Mouse (Mus musculus): ENCODE results near the gene Rhobtb1.

Rhobtb1 gene

DNA sequence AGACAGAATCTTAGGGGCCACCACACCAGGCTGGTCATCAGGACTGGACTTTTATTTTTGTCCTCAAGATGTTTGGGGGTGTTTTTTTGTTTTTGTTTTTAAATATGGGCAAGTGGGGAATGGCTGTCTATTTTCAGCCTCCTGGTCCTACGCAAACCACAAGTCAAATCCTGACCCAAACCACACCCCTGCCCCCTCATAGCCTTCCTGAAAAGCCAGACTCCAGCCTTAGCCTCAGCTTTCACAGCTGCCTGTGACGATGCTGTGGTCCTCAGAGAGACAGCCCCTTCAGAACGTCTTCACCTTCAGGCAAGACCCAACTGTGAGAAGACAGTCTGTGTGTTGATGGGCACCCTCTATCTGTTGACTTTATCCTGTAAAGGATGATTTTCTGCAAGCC lies 95.5 kb downstream of the Rhobtb1 start:
- no peak for DNase-seq (ENCODE audit: low read depth, low spot score)

DNA sequence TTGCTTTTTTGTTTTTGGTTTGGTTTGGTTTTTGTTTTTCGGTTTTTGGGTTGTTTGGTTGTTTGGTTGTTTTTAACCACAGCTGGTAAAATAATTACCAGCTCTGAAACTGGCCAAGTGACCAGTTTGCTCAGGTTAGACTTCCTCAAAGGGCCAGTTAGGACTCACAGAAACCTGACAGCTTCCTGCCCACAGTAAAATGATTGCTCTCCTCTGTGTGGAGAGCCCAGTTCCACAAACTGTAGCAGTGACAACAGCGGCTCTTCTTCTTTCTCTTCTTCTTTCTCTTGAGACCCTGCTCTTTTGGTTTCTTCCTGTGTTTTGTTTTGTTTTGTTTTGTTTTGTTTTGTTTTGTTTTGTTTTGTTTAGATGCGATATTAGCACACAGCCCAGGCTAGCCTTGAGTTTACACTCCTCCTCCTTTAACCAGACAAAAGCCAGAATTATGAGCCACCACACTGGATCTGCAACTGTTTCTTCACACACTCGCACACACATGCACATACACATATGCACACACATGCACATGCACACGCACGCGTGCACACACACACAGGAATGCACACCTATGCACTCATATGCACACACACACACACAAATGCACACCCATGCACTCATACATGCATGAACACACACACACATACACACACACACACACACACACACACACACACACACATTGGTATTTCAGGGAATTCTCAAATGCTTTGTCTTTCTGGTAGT lies 96.2 kb downstream of the Rhobtb1 start:
- DNase-seq (ENCODE audit: low read depth, low spot score) = no peak

DNA sequence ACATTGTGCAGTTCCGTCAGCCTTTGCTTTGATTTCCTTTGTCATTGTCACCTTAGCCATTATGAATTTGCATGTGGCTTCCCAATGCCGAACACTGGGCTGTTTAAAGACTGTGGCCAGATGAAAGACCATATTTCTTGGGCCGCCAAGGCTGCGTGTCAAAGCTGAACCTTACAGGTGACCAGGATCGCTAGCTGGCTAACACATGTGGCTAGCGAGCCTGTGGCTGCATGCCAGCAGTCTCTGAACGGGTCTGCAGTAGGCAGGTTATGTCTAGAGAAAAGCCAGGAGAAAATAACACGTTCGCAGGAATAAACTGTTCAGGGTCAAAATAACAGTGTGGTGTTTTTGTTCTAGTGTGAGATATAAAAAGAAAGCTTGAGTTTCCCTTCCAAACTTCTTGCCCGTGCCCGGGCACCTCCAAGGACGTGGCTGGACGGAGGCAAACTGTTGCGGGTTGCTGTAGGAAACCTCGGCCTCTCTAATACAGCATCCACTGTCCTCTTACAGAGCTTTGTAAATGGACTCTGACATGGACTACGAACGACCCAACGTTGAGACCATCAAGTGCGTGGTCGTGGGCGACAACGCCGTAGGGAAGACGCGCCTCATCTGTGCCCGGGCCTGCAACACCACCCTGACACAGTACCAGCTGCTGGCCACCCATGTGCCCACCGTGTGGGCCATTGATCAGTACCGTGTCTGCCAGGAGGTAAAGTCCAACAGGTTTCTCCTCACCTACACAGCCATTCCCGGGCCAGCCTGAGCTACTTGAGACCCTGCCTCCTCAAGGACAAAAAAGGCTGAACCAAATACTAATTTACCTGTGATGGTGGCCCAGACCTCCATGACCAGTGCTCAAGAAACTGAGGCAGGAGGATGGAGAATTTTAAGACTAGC lies 97.3 kb downstream of the Rhobtb1 start:
- no peak for DNase-seq (ENCODE audit: low read depth, low spot score)

DNA sequence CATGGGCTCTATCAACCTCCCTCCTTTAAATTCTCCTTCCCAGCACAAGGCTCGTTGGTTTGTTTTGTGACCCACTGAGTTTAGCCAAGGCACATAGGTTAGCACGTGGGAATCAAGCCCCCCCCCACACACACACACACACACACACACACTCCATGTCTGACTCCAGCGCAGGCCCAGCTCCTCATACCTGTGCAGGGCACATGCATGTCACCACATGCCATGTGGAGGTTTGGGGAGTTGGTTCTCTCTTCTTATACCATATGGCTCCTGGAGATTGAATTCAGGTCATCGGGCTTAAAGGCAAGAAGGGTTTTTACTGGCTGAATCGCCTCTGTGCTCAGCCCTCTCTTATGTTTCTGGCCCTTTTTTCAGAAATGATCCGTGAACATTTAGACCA lies 100.0 kb downstream of the Rhobtb1 start:
- DNase-seq (ENCODE audit: low read depth, low spot score) = no peak

DNA sequence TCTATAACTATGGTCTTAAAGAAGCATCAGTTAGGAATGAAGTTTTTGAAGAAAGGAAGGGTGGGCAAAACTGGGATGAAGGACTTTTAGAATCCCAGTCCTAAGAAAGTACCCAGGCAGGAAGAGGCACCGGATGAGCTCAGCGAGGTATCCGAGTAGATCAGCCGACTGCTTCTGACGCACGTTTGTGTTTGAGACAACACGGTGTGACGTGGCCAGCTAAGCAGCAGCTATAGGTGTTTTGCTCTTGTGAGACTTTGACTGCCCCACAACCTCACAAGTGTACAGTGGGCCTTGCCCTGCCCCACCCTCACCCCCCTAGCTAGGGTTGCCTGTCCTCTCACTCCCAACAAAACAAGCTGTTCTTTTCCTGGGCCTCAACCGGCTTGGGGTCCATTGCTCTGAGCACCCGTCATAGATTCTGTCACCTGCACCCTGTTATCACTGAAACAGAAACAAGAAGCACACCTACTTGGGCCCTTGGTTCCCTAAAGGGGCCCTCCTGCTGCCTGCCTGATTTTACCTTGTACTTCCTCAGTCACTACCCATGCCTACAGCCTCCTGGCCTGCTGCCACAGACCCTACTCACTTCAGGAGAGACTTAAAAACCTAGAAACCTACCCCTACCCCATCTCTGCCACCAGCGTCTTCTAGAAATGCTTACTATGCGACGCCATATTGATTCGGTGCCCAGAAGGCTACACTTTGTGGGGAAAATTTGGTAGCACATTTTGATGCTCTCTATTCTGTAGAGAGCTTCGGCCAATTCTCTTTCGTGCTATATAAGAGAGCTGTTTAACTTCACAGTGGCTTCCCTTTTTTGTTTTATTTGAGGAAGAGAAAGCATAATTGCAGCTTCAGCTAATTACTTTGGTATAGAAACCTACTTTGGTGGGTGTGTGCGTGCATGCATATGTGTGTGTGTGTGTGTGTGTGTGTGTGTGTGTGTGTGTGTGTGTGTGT lies 101.2 kb downstream of the Rhobtb1 start:
- no peak for DNase-seq (ENCODE audit: low read depth, low spot score)

DNA sequence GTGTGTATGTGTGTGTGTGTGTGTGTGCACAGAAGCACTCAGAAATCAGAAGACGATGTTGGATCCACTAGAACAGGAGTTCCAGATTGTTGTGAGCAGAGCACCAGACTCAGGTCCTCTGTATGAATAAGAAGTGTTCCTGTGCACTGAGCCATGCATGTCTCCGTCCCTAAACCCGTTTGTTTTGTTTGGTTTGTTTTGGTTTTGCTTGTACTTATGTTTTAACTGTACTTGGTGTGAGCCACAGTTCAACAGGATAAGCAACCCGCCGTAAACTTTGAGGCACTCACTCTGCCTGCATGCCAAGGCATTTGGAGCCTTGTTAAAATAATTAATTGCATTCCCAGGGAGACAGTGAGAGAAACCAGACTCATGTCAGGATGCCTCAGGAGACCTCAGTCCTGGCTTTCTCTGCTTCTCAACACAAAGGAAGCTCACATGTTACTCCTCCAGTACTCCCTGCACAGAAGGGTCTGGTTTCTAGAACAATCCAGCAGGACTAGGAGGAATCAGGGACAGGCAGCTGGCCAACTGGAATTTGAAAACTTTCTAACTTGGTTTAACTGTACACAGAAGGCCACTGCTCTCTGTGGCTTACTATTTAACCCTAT lies 101.9 kb downstream of the Rhobtb1 start:
- peak; percentile 86 for DNase-seq (ENCODE audit: low read depth, low spot score)

DNA sequence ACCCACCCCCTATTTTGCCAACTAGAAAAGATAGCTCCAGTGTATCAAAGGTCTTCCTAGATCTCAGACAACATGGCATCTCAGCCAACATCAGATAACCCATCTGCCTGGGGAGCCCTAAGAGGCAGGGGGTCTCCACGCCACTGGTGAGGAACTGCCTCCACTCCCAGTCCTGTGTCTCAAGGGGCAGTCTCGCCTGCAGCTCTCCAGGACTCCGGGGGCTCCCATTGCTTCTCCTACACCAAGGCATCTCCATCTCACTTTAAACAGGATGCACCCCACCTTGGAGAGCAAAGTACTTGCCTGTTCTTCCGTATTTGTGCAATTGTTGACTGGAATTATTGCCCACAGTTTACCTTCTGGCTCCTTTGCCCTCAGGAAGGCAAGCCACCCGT lies 102.4 kb downstream of the Rhobtb1 start:
- no peak for DNase-seq (ENCODE audit: low read depth, low spot score)

DNA sequence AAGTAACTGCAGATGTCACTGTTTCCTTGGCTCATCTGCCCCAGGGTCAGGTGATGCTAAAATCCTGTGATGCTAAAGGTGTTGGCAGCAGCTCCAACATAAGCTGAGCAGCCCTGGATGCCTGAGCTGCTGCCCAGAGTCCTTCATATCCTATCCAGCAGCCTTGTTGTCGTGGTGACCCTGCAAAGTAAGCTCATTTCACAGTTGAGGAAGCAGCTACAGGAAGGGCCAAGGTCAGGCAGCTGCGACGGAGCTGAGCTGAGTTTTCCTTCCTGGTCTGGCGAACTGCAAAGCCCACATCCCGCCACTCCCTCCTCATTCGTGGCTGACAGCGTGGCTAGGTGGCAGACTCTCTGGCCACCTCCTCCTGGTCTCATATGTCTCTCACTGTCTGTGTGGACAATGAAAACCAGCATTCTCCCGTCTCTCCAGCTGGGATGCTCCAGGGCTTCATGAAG lies 103.2 kb downstream of the Rhobtb1 start:
- no peak for DNase-seq (ENCODE audit: low read depth, low spot score)

DNA sequence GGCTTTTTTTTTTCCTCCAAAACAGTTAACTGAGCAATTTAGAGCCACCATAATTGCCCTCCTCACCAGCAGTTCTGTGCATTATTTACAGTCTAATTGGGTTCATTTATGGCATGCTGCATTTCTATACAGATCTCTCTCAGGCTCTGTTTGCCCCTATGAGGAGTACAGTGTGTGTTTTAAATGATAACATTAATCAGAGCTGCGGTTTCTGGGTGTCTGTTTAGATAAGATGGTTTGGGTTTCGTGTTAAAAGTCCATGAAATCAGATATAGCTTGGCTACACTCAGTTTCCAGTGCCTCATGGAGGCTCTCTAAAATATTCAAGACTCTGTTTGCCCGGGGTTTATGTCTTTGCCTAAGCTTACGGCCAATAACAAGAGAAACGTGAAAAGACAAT lies 104.4 kb downstream of the Rhobtb1 start:
- DNase-seq (ENCODE audit: low read depth, low spot score) = no peak

DNA sequence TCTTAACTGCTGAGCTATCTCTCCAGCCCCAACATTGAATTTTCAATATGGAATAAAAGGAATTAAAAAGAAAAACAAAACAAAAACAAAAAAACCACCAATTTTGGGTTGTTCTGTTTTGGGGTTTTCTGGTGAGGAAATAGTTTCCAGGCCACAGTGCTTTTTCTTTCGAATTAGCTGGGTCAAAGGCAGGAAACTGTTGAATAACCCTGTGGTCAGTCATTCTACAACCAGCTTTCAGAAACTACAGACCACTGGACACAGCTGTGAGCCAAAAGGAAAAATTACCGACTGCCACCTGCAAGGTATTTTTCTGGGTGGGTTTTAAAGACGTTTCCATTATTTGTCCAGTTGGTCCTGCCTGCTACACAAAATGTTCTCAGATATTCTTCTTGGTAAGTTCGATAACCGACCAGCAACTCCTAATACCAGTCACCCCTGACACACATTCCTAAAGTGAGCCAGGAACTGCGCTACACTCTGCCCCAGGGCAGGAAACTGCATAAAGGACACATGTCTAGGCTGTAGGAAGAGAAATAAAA lies 106.4 kb downstream of the Rhobtb1 start:
- no peak for DNase-seq (ENCODE audit: low read depth, low spot score)

DNA sequence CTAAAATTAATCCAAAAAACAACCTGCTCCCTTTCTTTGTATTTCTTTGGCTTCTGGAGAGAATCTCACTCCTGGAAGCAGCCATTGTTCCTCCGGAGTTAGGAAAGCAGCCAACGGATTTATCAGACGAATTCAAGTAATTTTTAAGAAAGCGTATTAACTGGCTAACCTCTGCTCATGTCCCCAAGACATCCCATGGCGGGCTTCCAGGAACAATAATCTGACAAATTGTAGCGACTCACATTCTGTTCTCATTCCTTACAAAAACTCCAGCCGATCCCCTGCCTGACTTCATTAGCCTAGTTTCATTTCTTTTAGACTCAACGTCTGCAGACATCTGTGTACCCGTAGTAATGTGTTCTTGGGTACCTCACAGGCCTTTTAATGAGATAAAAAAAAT lies 107.4 kb downstream of the Rhobtb1 start:
- DNase-seq (ENCODE audit: low read depth, low spot score) = no peak

DNA sequence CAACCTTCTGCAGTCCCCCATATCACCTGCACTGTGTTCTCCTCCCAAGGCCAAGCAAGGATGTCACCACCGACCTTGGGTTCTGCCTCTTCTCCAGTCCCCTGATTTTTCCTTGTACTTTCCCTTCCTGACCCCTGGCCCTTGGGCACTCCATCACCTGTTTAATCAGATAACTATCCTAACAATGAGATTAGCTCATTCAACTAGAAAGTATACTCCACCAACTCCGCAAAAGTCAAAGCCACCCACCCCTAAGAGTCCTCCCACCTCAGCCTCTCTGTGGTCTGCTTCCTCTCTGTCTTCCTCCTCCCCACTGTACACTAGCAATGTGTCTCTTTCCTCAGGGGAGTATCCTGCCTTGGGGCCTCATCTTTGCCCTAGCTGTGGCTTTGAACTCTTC lies 107.9 kb downstream of the Rhobtb1 start:
- DNase-seq (ENCODE audit: low read depth, low spot score) = no peak

DNA sequence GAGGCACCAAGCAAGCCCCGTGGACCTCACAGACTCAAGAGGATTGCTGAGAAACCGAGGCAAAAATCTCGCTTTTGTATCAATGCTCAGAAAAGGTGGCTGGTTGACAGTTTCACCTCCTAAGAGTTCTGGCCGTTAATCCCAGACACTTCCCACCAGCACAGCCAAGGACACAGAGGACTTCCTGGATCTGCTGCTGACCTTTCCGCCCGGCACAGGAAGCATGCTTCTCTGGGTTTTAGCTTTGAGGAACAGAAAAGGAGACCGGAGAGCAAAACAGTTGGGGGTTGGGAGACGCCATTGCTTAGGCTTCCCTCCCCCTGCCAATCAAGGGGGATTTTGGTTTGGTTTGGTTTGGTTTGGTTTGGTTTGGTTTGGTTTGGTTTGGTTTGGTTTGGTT lies 108.7 kb downstream of the Rhobtb1 start:
- DNase-seq (ENCODE audit: low read depth, low spot score) = no peak

DNA sequence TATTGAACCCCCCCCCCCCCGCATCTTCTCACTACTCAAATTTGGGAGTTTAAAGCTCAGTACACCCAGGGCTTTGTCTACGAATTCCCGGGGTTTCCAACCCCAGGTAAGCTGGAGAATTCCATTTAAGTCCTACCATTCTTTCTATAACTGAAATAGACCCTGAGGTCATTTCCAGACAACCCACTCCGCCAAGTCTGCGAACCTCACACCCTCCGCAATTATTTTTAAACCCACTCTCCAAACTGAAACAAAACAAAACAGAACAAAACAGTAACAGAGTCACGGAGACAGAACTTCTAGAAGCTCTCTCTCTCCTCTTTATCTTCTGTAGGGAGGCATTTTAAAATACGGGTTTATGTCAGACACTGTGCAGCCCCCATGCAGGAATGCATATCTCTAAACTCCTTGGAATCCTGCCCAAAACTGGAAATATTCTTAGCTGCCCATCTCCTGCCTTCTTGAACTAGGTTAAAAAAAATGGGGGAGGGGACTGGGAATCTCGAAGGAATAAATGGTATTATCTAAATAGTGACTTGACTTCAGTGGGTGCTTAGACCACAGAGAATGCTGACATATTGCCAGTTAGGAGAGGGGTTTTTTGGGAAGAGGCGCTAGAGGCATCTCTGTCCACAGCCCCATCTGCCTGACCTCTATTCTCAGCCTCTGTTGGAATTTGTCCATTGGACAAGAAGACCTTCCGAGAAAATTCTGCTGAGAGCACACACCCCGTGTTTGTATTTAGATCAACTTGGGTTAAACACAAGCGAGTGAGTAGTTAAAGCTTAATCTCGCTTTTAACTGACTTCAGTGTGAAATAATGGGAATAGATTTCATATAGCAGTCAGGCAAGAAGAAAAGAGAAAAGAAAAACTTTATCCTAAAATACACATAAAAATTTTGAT lies 111.9 kb downstream of the Rhobtb1 start:
- DNase-seq (ENCODE audit: low read depth, low spot score) = no peak

DNA sequence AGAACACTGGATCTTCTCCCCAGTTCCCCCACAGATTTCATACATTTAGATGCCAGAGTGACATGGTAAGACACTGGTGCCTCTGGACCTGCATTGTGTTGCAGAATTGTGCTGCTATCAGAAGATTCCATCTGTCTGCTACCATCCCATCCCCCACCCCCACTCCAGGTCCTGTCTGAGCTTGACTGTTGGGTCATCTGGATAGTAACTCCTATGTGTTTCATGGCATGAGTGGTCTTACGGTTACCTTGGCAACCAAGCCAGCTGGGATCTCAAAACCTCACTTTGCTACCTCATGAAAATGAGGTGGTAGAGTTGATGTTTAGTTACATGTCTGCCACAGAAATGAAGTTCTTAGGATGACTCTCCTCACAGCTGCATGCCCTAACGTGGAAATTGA lies 112.7 kb downstream of the Rhobtb1 start:
- DNase-seq (ENCODE audit: low read depth, low spot score) = no peak

DNA sequence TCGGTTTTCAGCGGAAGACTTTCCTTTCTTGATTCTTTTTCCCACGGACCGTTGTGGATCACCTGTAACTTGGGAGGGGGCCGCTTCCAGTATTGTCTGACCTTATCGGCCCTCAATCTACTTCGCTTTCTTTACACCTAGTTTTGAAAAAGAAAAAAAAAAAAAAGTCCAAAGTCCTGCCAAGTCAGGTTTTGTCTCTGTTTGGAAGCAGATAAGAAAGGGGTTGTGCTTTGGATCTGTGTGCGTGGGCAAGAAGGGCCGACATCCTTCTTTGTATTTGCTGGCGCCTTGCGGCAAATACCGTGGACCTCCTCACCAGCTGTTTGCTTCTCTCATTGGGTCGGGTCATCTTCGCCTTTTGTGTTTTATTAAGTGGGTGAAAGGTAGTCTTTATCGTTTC lies 114.2 kb downstream of the Rhobtb1 start:
- DNase-seq (ENCODE audit: low read depth, low spot score) = no peak

DNA sequence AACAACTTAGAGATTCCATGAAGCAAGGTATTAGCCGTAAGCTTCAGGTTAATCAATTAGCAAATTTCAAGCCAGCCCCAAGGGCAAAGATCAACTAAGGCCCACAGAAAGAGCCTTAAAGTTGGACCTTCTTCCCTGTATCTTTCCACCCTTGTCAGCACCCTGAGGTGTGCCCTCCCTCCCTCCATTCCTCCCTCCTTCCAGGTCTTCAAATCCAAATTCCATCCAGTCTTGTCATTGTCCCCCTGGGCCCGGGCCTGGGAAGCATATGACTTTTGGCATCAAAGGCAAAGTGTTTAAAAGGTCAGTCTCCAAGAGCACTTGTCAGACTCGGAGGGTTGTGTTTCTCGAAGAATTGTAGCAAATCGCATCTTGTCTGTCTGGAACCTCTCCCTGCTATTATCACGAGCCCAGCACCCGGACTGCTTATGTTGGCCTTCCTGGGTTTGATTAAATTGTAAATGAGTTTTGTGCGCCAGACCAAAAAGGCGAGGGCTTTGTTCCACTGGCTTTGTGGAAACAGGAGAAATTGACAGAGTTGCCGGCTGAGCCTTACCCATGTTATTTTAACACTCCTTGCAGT lies 116.9 kb downstream of the Rhobtb1 start:
- DNase-seq (ENCODE audit: low read depth, low spot score) = no peak

DNA sequence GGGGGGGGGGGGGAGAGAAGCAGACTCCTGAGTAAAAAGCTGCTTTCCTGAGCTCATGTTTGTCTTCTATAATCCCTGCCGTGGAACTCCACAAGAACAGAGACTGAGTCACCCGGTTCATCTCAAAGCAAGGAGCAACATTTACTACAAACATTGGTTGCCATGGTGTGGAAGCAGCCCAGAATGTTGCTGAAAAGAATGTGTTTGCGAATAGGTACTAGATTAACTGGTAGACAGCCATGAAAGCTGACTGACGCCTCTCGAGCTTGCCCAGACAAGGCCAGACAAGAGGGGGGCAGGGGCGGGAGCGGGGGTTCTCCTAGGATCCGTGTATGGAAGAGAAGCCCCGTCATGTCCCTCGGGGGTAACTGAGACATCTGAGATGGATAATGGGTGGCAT lies 120.2 kb downstream of the Rhobtb1 start:
- no peak for DNase-seq (ENCODE audit: low read depth, low spot score)

DNA sequence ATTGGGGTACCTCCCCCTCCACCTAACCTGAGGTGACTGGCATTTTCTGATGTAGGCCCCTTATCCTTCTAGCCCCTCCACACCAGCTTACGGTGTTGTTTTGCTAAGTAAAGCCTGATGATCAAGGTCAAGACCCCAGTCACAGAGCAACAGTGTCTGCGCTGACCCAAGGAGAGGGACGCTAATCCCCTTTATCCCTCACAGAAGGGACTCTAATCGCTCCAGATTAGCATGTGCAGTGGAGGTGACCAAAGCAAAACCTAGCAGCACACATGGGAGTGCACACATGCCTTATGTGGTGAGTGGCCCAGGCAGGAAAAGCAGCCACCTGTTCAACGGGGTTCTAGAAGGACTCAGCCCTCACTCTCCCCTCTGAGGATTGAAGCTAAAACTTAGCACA lies 123.0 kb downstream of the Rhobtb1 start:
- DNase-seq (ENCODE audit: low read depth, low spot score) = no peak

DNA sequence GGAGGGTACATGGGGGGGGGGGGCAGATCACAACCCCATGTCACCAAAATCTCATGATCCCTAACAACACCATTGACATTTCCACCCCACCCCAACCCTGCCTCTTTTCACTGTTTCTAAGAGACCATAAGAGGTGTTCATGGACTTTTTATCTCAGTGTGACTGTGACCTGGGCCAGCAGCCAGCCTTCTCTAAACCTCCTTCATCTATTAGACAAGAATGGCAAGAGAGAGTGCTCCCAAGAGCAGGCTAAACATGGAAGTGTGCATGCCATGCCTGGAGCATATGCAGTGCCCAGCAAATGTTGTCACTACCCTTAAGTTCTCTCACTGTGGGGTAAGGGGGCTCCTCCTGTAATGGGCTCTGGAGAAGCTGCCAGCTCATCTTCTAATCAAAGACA lies 123.5 kb downstream of the Rhobtb1 start:
- no peak for DNase-seq (ENCODE audit: low read depth, low spot score)
